Mouse (Mus musculus) limb, embryonic 12.5 days (tissue): ENCODE measurements around the gene Map3k14. TPM values are rescaled to one million over a fixed set of nuclear protein-coding genes. Genes with fewer than 3 reads are reported as not detected.

ENCODE experiments used
- ATAC-seq: fragments of 200-750 bp; cut with Nextera tagmentation; 2 replicates; pipeline ENCODE4 v1.8.0; 2017; ENCODE audit warnings: low read depth, moderate TSS enrichment; ENCODE audit not compliant: insufficient number of reproducible peaks, insufficient read depth, low FRiP score, low TSS enrichment
- H3K27ac ChIP-seq: fragments of 300-500 bp; sonication (generic); 2 replicates; pipeline ENCODE4 v1.5.1; 2016; ENCODE audit warnings: mild to moderate bottlenecking, moderate library complexity
- H3K27me3 ChIP-seq: fragments of 300-500 bp; sonication (generic); 2 replicates; pipeline ENCODE4 v1.6.1; 2016; ENCODE audit warnings: mild to moderate bottlenecking, moderate library complexity
- H3K36me3 ChIP-seq: fragments of 300-500 bp; sonication (generic); 2 replicates; pipeline ENCODE4 v1.6.1; 2016; ENCODE audit warnings: mild to moderate bottlenecking, moderate library complexity
- H3K4me1 ChIP-seq: fragments of 300-500 bp; sonication (generic); replicated peaks from 2 replicates; pipeline ENCODE4 v1.6.1; 2016
- H3K4me2 ChIP-seq: fragments of 300-500 bp; sonication (generic); 2 replicates; pipeline ENCODE4 v1.6.1; 2016; ENCODE audit warnings: mild to moderate bottlenecking, moderate library complexity
- H3K4me3 ChIP-seq: fragments of 300-500 bp; sonication (generic); replicated peaks from 2 replicates; pipeline ENCODE4 v1.5.1; 2016; ENCODE audit warnings: mild to moderate bottlenecking
- H3K9ac ChIP-seq: fragments of 300-500 bp; sonication (generic); replicated peaks from 2 replicates; pipeline ENCODE4 v1.6.1; 2016; ENCODE audit warnings: mild to moderate bottlenecking, moderate library complexity
- H3K9me3 ChIP-seq: fragments of 300-500 bp; sonication (generic); 2 replicates; pipeline ENCODE4 v1.6.1; 2016; ENCODE audit warnings: mild to moderate bottlenecking, moderate library complexity
- WGBS: fragments of 180-500 bp; shearing (Covaris S2); methylation state at CpG from one replicate; pipeline ENCODE4 v1.1.7; 2016; 5-methylcytosine and 5-hydroxymethylcytosine counted together
- polyA plus RNA-seq: library from polyadenylated mRNA; unstranded; fragments of >200 nt; fragmentation: Nextera tagmentation; extraction: Ambion mirVana; gene quantifications from 2 replicates; pipeline ENCODE4 v1.2.1, GENCODE M21; 2016

Gene Map3k14
- polyA plus RNA-seq, 1 experiment from 2014 or later = 4.2 TPM

GRCm38 (mm10) chr11:103184891-103185290 is 82.4 kb downstream of the Map3k14 start:
- H3K4me1 ChIP-seq = no peaks in the 10 kb centered on the region
- no peak for ATAC-seq
- H3K9ac ChIP-seq = no peak overlapping the region; the same call in 1 of the 2 replicates
- H3K4me2 ChIP-seq = no peak overlapping the region
- no peaks in the 10 kb centered on the region for H3K9me3 ChIP-seq
- no peak overlapping the region for H3K4me3 ChIP-seq
- no peaks in the 10 kb centered on the region for H3K36me3 ChIP-seq
- H3K27me3 ChIP-seq = peaks cover 33% of the 10 kb centered on the region
- H3K27ac ChIP-seq = no peak overlapping the region
- 40% methylated on average over 2 of the region's 2 CpGs for WGBS

- ATAC-seq = no peak
- Histone ChIP-seq H3K27ac (no peak overlapping the region), H3K36me3 (no peaks in the 10 kb centered on the region), H3K4me1 (no peaks in the 10 kb centered on the region), H3K27me3 (peaks cover 33% of the 10 kb centered on the region), H3K9me3 (no peaks in the 10 kb centered on the region), H3K9ac (no peak overlapping the region), H3K4me2 (no peak overlapping the region), H3K4me3 (no peak overlapping the region)
- 79% methylated on average over 3 of the region's 3 CpGs for WGBS
Measured at GRCm38 (mm10) chr11:103181911-103182310, 85.4 kb downstream of the Map3k14 start.

GRCm38 (mm10) chr11:103181349-103181748 is 85.9 kb downstream of the Map3k14 start:
- Histone ChIP-seq H3K9me3 (no peaks in the 10 kb centered on the region), H3K4me3 (no peak overlapping the region), H3K9ac (no peak overlapping the region), H3K27ac (no peak overlapping the region), H3K36me3 (no peaks in the 10 kb centered on the region), H3K4me1 (no peaks in the 10 kb centered on the region), H3K27me3 (peaks cover 36% of the 10 kb centered on the region), H3K4me2 (no peak overlapping the region)
- 80% methylated on average over 9 of the region's 9 CpGs for WGBS
- no peak for ATAC-seq

- Histone ChIP-seq H3K27ac (no peak overlapping the region), H3K4me1 (no peaks in the 10 kb centered on the region; the same call in 1 of the 2 replicates), H3K27me3 (peaks cover 32% of the 10 kb centered on the region), H3K36me3 (no peaks in the 10 kb centered on the region), H3K9ac (no peak overlapping the region), H3K9me3 (no peaks in the 10 kb centered on the region), H3K4me2 (no peak overlapping the region), H3K4me3 (no peak overlapping the region)
- ATAC-seq = no peak
- WGBS = 50% methylated on average over 1 of the region's 1 CpGs
Measured at GRCm38 (mm10) chr11:103180426-103180825, 86.8 kb downstream of the Map3k14 start.

GRCm38 (mm10) chr11:103178748-103179147 is 88.5 kb downstream of the Map3k14 start:
- no peak overlapping the region for H3K27ac ChIP-seq
- no peaks in the 10 kb centered on the region for H3K36me3 ChIP-seq
- ATAC-seq = no peak
- H3K4me1 ChIP-seq = peaks cover 5% of the 10 kb centered on the region
- H3K9ac ChIP-seq = no peak overlapping the region
- no peak overlapping the region for H3K4me2 ChIP-seq
- WGBS = 85% methylated on average over 8 of the region's 8 CpGs
- no peak overlapping the region for H3K4me3 ChIP-seq
- H3K27me3 ChIP-seq = peaks cover 29% of the 10 kb centered on the region
- no peaks in the 10 kb centered on the region for H3K9me3 ChIP-seq

GRCm38 (mm10) chr11:103177815-103178485 is 89.3 kb downstream of the Map3k14 start:
- Histone ChIP-seq H3K27me3 (peaks cover 37% of the 10 kb centered on the region), H3K36me3 (no peaks in the 10 kb centered on the region), H3K9ac (no peak overlapping the region; the same call in 1 of the 2 replicates), H3K4me1 (peaks cover 5% of the 10 kb centered on the region), H3K4me2 (no peak overlapping the region), H3K4me3 (no peak overlapping the region), H3K9me3 (no peaks in the 10 kb centered on the region), H3K27ac (no peak overlapping the region)
- ATAC-seq = no peak
- WGBS = 81% methylated on average over 15 of the region's 15 CpGs

GRCm38 (mm10) chr11:103177216-103177615 is 90.1 kb downstream of the Map3k14 start:
- 76% methylated on average over 5 of the region's 5 CpGs for WGBS
- Histone ChIP-seq H3K27ac (no peak overlapping the region), H3K9me3 (no peaks in the 10 kb centered on the region), H3K9ac (no peak overlapping the region), H3K27me3 (peaks cover 38% of the 10 kb centered on the region), H3K4me1 (peaks cover 5% of the 10 kb centered on the region), H3K36me3 (no peaks in the 10 kb centered on the region), H3K4me2 (no peak overlapping the region), H3K4me3 (no peak overlapping the region)
- ATAC-seq = no peak

- Histone ChIP-seq H3K27ac (no peak overlapping the region), H3K27me3 (peaks cover 39% of the 10 kb centered on the region)
- 90% methylated on average over 1 of the region's 1 CpGs for WGBS
Measured at GRCm38 (mm10) chr11:103176510-103176909, 90.8 kb downstream of the Map3k14 start.

GRCm38 (mm10) chr11:103175688-103176442 is 91.4 kb downstream of the Map3k14 start:
- H3K4me2 ChIP-seq = no peak overlapping the region
- H3K9ac ChIP-seq = no peak overlapping the region
- H3K4me1 ChIP-seq = peaks cover 11% of the 10 kb centered on the region
- no peaks in the 10 kb centered on the region for H3K36me3 ChIP-seq
- H3K27me3 ChIP-seq = peaks cover 46% of the 10 kb centered on the region
- no peak overlapping the region for H3K4me3 ChIP-seq
- H3K9me3 ChIP-seq = no peaks in the 10 kb centered on the region
- no peak overlapping the region for H3K27ac ChIP-seq
- 64% methylated on average over 14 of the region's 14 CpGs for WGBS
- ATAC-seq = no peak

More at GRCm38 (mm10) chr11:103176510-103176909, 90.8 kb downstream of the Map3k14 start:
- Histone ChIP-seq H3K4me2 (no peak overlapping the region), H3K9me3 (no peaks in the 10 kb centered on the region), H3K36me3 (no peaks in the 10 kb centered on the region), H3K4me1 (peaks cover 5% of the 10 kb centered on the region), H3K4me3 (no peak overlapping the region), H3K9ac (no peak overlapping the region)
- no peak for ATAC-seq

GRCm38 (mm10) chr11:103174891-103175391 is 92.3 kb downstream of the Map3k14 start:
- no peaks in the 10 kb centered on the region for H3K9me3 ChIP-seq
- no peaks in the 10 kb centered on the region for H3K36me3 ChIP-seq
- no peak overlapping the region for H3K4me2 ChIP-seq
- ATAC-seq = no peak
- H3K4me3 ChIP-seq = no peak overlapping the region
- WGBS = 37% methylated on average over 8 of the region's 8 CpGs
- H3K4me1 ChIP-seq = peaks cover 18% of the 10 kb centered on the region
- no peak overlapping the region for H3K9ac ChIP-seq
- H3K27me3 ChIP-seq = peaks cover 53% of the 10 kb centered on the region
- H3K27ac ChIP-seq = no peak overlapping the region

- ATAC-seq = no peak
- Histone ChIP-seq H3K27me3 (peaks cover 54% of the 10 kb centered on the region), H3K9me3 (no peaks in the 10 kb centered on the region), H3K4me2 (no peak overlapping the region), H3K27ac (no peak overlapping the region), H3K9ac (no peak overlapping the region), H3K4me3 (no peak overlapping the region), H3K4me1 (peaks cover 18% of the 10 kb centered on the region), H3K36me3 (no peaks in the 10 kb centered on the region)
- 76% methylated on average over 5 of the region's 5 CpGs for WGBS
Measured at GRCm38 (mm10) chr11:103174411-103174832, 92.8 kb downstream of the Map3k14 start.
